Mouse (Mus musculus): Measurements from ENCODE around the gene Mif4gd. TPM values are rescaled to one million over a fixed set of nuclear protein-coding genes. Genes with fewer than 3 reads are reported as not detected.

The Mif4gd gene
- polyA plus RNA-seq, 1 experiment from 2014 or later: 29.1 TPM

GRCm38 (mm10) chr11:115606733-115607132 lies 6.0 kb downstream of the Mif4gd start:
- Histone ChIP-seq H3K27ac (no peak overlapping the region), H3K4me3 (no peak overlapping the region), H3K4me2 (no peak overlapping the region), H3K4me1 (peaks cover 29% of the 10 kb centered on the region), H3K9ac (no peak overlapping the region), H3K9me3 (no peaks in the 10 kb centered on the region), H3K36me3 (peaks cover 46% of the 10 kb centered on the region), H3K27me3 (no peaks in the 10 kb centered on the region)
- no peak for ATAC-seq (ENCODE audit: insufficient number of reproducible peaks, low FRiP score, low TSS enrichment, low read depth)
- 93% methylated on average over 18 of the region's 18 CpGs for WGBS

GRCm38 (mm10) chr11:115604304-115604696 lies 8.5 kb downstream of the Mif4gd start:
- peaks cover 43% of the 10 kb centered on the region for H3K36me3 ChIP-seq
- peak; percentile 8; the same call in 1 of the 2 replicates for ATAC-seq (ENCODE audit: insufficient number of reproducible peaks, low FRiP score, low TSS enrichment, low read depth)

GRCm38 (mm10) chr11:115603476-115604303 lies 9.1 kb downstream of the Mif4gd start, which contains the start of the genes Mrps7 and Gga3:
Mrps7 (plus strand) TSS chr11:115603925.
Gga3 (minus strand) TSS chr11:115604051.
- Histone ChIP-seq H3K27ac (peak within 1 kb of the TSS; percentile 92), H3K4me1 (peaks cover 31% of the 10 kb centered on the region), H3K9me3 (no peaks in the 10 kb centered on the region), H3K9ac (peak within 1 kb of the TSS; percentile 99), H3K27me3 (no peaks in the 10 kb centered on the region), H3K36me3 (peaks cover 41% of the 10 kb centered on the region), H3K4me2 (peak within 1 kb of the TSS; percentile 89), H3K4me3 (peak within 1 kb of the TSS; percentile 98)
- ATAC-seq (ENCODE audit: insufficient number of reproducible peaks, low FRiP score, low TSS enrichment, low read depth): peak; percentile 96
- WGBS: under 1% methylated on average over 85 of the region's 93 CpGs

More at GRCm38 (mm10) chr11:115604304-115604696, 8.5 kb downstream of the Mif4gd start:
- Histone ChIP-seq H3K4me1 (peaks cover 31% of the 10 kb centered on the region), H3K9ac (peak overlapping the region; percentile 99), H3K27ac (peak overlapping the region; percentile 92), H3K4me3 (peak overlapping the region; percentile 98), H3K9me3 (no peaks in the 10 kb centered on the region), H3K27me3 (no peaks in the 10 kb centered on the region), H3K4me2 (peak overlapping the region; percentile 89)
- under 1% methylated on average over 26 of the region's 26 CpGs for WGBS

GRCm38 (mm10) chr11:115603128-115603475 lies 9.7 kb downstream of the Mif4gd start:
- Histone ChIP-seq H3K9ac (peak overlapping the region; percentile 99), H3K9me3 (no peaks in the 10 kb centered on the region), H3K27me3 (no peaks in the 10 kb centered on the region), H3K27ac (peak overlapping the region; percentile 92), H3K4me1 (peaks cover 31% of the 10 kb centered on the region), H3K4me3 (peak overlapping the region; percentile 98), H3K4me2 (peak overlapping the region; percentile 89), H3K36me3 (peaks cover 40% of the 10 kb centered on the region)
- ATAC-seq (ENCODE audit: insufficient number of reproducible peaks, low FRiP score, low TSS enrichment, low read depth): no peak
- WGBS: 3% methylated on average over 15 of the region's 15 CpGs

DNA sequence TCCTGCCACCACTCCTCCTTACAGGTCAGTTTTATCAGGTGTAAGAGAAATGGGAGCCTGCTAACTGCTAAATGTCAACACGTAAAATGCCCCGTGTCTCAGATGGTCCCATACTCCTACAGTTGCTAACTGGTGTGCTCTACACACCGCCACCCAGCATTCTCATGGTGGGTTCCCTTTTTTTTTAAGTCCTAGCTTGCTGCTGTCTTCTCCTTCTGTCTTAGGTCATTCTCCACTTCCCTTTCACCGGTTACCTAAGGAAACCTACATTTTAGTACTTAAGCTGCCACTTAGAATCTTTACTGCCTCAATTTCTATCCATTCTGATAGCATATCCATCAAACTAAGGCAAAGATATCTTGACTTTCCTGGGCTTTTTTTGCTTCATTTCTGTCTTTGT lies 11.6 kb downstream of the Mif4gd start:
- H3K9ac ChIP-seq: no peak overlapping the region
- WGBS: 82% methylated on average over 4 of the region's 4 CpGs

GRCm38 (mm10) chr11:115600743-115601142 lies 12.0 kb downstream of the Mif4gd start:
- no peak overlapping the region for H3K4me3 ChIP-seq
- H3K9me3 ChIP-seq: no peaks in the 10 kb centered on the region
- H3K9ac ChIP-seq: no peak overlapping the region
- H3K27me3 ChIP-seq: no peaks in the 10 kb centered on the region
- H3K36me3 ChIP-seq: peaks cover 36% of the 10 kb centered on the region
- peaks cover 29% of the 10 kb centered on the region for H3K4me1 ChIP-seq
- no peak overlapping the region for H3K4me2 ChIP-seq
- ATAC-seq (ENCODE audit: insufficient number of reproducible peaks, low FRiP score, low TSS enrichment, low read depth): no peak
- H3K27ac ChIP-seq: no peak overlapping the region
- 96% methylated on average over 14 of the region's 15 CpGs for WGBS

More for the DNA sequence above, 11.6 kb downstream of the Mif4gd start:
- H3K27me3 ChIP-seq: no peaks in the 10 kb centered on the region
- no peak for ATAC-seq (ENCODE audit: insufficient number of reproducible peaks, low FRiP score, low TSS enrichment, low read depth)
- H3K4me3 ChIP-seq: no peak overlapping the region
- peaks cover 31% of the 10 kb centered on the region for H3K4me1 ChIP-seq
- H3K27ac ChIP-seq: no peak overlapping the region
- H3K36me3 ChIP-seq: peaks cover 37% of the 10 kb centered on the region
- no peaks in the 10 kb centered on the region for H3K9me3 ChIP-seq
- H3K4me2 ChIP-seq: no peak overlapping the region

DNA sequence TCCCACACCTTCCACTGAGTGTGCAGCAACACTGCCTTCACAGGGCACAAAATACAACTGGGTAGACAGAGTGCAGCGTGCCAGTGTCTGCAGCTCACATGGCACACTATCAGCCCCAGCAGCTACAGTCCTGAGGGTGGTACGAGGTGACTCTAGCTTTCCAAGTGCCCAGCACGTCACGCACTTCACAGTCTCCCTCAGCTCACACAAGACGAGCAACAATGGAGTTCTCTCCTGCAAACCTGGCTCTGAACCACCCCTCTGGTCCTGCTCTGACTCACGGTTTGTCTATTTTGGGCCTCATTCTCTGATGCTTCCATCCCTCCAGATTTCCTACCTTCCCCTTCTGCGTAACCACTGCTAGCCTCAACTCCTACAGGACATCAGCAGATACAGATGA lies 13.0 kb downstream of the Mif4gd start:
- no peak for ATAC-seq (ENCODE audit: insufficient number of reproducible peaks, low FRiP score, low TSS enrichment, low read depth)
- H3K27ac ChIP-seq: no peak overlapping the region
- no peaks in the 10 kb centered on the region for H3K27me3 ChIP-seq
- H3K9ac ChIP-seq: no peak overlapping the region
- H3K9me3 ChIP-seq: no peaks in the 10 kb centered on the region
- peaks cover 38% of the 10 kb centered on the region for H3K36me3 ChIP-seq
- H3K4me2 ChIP-seq: no peak overlapping the region
- H3K4me3 ChIP-seq: no peak overlapping the region
- peaks cover 20% of the 10 kb centered on the region for H3K4me1 ChIP-seq
- WGBS: 91% methylated on average over 7 of the region's 7 CpGs

DNA sequence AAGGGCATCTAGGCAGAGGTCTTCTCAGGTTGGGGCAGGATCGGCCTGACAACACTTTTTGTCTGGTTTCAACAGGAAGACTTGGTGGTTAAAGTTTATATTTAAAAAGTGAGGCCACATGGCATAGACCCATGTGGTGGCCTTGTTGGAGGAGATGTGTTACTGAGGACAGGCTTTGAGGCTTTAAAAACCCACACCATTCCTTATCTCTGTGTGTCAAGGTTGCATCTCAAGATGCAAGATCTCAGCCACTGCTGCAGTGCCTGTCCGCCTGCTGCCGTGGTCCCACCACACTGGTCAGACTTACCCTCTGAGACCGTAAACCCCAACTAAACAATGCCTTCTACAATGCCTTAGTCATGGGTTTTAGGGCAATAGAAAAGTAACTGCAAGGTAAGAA lies 14.5 kb downstream of the Mif4gd start:
- peaks cover 52% of the 10 kb centered on the region for H3K36me3 ChIP-seq
- 92% methylated on average over 4 of the region's 4 CpGs for WGBS
- no peak for ATAC-seq (ENCODE audit: insufficient number of reproducible peaks, low FRiP score, low TSS enrichment, low read depth)

DNA sequence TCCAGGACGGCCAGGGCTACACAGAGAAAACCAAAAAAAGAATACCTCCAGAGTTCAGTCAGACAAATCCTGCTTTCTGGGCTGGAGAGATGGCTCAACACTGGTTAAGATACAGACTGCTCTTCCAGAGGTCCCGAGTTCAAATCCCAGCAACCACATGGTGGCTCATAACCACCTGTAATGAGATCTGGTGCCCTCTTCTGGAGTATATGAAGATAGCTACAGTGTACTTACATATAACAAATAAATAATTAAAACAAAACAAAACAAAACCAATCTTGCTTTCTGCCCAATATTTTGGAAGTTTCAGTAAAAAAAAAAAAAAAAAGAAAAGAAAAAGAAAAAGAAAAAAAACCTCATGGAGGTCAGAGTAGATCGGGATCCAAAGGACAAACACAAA lies 17.6 kb downstream of the Mif4gd start:
- no peak overlapping the region for H3K4me2 ChIP-seq
- 99% methylated on average over 3 of the region's 3 CpGs for WGBS
- H3K27me3 ChIP-seq: no peaks in the 10 kb centered on the region
- peaks cover 77% of the 10 kb centered on the region for H3K36me3 ChIP-seq
- H3K9ac ChIP-seq: no peak overlapping the region
- peaks cover 3% of the 10 kb centered on the region; the same call in 1 of the 2 replicates for H3K4me1 ChIP-seq
- no peaks in the 10 kb centered on the region for H3K9me3 ChIP-seq
- ATAC-seq (ENCODE audit: insufficient number of reproducible peaks, low FRiP score, low TSS enrichment, low read depth): no peak
- H3K27ac ChIP-seq: no peak overlapping the region
- H3K4me3 ChIP-seq: no peak overlapping the region

More for the DNA sequence above, 14.5 kb downstream of the Mif4gd start:
- H3K4me1 ChIP-seq: peaks cover 17% of the 10 kb centered on the region
- no peak overlapping the region for H3K4me2 ChIP-seq
- no peaks in the 10 kb centered on the region for H3K27me3 ChIP-seq
- no peaks in the 10 kb centered on the region for H3K9me3 ChIP-seq
- H3K9ac ChIP-seq: no peak overlapping the region
- H3K27ac ChIP-seq: no peak overlapping the region
- H3K4me3 ChIP-seq: no peak overlapping the region

DNA sequence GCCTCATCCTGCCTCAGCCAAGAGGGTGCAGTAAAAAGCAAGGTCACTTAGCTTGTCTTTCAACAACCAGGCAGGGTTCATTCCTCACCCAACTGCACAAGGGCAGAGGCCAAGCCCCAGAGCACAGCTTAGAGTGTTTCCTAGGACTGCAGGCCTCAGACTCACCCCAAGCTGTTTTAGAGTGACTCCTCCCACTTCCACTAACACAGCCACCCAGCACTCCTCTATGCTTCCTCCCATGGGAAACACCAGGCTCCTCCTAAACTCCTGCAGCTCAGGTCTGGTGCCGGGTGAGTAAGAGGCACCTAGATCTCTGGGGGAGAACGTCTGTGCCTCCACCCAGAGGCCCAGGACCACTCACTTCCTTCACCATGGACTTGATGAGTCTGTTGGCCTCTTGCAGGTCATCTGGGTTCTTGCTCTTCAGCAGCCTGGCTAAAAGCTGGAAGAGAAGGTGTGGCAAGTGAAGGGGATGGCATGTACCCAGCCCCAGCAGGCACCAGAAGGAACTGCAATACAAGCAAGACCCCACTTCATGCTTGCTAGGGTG lies 22.2 kb downstream of the Mif4gd start:
- H3K9ac ChIP-seq: no peak overlapping the region
- H3K4me3 ChIP-seq: no peak overlapping the region
- no peaks in the 10 kb centered on the region for H3K9me3 ChIP-seq
- no peaks in the 10 kb centered on the region for H3K4me1 ChIP-seq
- H3K27me3 ChIP-seq: no peaks in the 10 kb centered on the region
- 87% methylated on average over 2 of the region's 2 CpGs for WGBS
- no peak overlapping the region for H3K4me2 ChIP-seq
- ATAC-seq (ENCODE audit: insufficient number of reproducible peaks, low FRiP score, low TSS enrichment, low read depth): no peak
- peaks cover 90% of the 10 kb centered on the region for H3K36me3 ChIP-seq
- H3K27ac ChIP-seq: no peak overlapping the region

DNA sequence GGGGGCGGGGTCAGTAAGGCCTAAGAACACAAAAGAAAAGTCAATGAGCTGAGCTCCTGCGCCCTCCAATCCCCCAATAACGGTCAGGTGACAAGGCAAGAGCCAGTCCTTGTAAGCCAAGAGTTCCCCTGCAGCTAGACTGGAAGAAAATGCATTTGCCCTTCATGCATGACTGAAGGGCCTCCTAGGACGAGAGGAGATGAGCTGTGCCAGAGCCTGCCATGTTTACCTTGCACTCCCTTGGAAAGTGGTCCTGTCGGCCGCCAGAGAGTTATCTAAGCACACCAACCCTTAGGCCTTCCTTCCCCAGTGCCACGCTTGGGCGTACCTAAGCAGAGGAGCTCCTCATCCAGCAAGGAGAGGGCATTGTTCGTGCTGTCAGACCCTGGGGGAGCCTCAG lies 24.8 kb downstream of the Mif4gd start:
- Histone ChIP-seq H3K27me3 (no peaks in the 10 kb centered on the region), H3K4me3 (no peak overlapping the region), H3K27ac (no peak overlapping the region), H3K36me3 (peaks cover 93% of the 10 kb centered on the region), H3K4me1 (no peaks in the 10 kb centered on the region), H3K4me2 (no peak overlapping the region), H3K9me3 (no peaks in the 10 kb centered on the region), H3K9ac (no peak overlapping the region)
- no peak for ATAC-seq (ENCODE audit: insufficient number of reproducible peaks, low FRiP score, low TSS enrichment, low read depth)
- WGBS: 87% methylated on average over 9 of the region's 9 CpGs

DNA sequence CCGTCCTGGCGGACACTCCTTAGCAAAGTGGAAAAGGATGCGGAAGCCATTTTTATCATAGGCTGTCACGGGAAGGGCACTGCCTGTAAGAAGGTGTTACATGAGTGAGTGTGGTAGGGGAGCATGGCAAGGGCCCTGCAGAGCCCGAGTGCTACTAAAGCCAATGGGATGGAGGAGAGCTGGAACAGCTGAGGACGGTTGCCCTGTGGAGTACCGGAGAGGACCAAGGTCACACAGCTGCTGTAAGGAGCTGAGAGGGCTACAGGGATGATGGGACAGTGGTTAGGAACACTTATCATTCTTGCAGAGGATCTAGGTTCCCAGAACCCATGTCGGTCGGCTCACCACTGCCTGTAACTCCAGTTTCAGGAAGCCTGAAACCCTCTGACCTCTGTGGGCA lies 26.4 kb downstream of the Mif4gd start:
- no peaks in the 10 kb centered on the region for H3K4me1 ChIP-seq
- H3K9ac ChIP-seq: no peak overlapping the region
- H3K4me3 ChIP-seq: no peak overlapping the region
- WGBS: 91% methylated on average over 9 of the region's 9 CpGs
- H3K9me3 ChIP-seq: no peaks in the 10 kb centered on the region
- H3K27ac ChIP-seq: no peak overlapping the region
- peaks cover 95% of the 10 kb centered on the region for H3K36me3 ChIP-seq
- H3K27me3 ChIP-seq: no peaks in the 10 kb centered on the region
- no peak for ATAC-seq (ENCODE audit: insufficient number of reproducible peaks, low FRiP score, low TSS enrichment, low read depth)
- no peak overlapping the region for H3K4me2 ChIP-seq

Data from limb, embryonic 15.5 days (tissue).